Mouse (Mus musculus) ovary, adult 2 months (tissue): ENCODE results near the gene Tmeff1. TPM values are rescaled to one million over a fixed set of nuclear protein-coding genes. Genes with fewer than 3 reads are reported as not detected.

Experiments
- polyA plus RNA-seq: library from polyadenylated mRNA; depleted of rRNA; stranded (reverse); fragments of >200 nt; gene quantifications from 2 replicates; pipeline ENCODE4 v1.2.3, GENCODE M21; 2012; rRNA removed

Gene Tmeff1
- 16.8 and 26.0 TPM in 2 replicates for polyA plus RNA-seq

DNA sequence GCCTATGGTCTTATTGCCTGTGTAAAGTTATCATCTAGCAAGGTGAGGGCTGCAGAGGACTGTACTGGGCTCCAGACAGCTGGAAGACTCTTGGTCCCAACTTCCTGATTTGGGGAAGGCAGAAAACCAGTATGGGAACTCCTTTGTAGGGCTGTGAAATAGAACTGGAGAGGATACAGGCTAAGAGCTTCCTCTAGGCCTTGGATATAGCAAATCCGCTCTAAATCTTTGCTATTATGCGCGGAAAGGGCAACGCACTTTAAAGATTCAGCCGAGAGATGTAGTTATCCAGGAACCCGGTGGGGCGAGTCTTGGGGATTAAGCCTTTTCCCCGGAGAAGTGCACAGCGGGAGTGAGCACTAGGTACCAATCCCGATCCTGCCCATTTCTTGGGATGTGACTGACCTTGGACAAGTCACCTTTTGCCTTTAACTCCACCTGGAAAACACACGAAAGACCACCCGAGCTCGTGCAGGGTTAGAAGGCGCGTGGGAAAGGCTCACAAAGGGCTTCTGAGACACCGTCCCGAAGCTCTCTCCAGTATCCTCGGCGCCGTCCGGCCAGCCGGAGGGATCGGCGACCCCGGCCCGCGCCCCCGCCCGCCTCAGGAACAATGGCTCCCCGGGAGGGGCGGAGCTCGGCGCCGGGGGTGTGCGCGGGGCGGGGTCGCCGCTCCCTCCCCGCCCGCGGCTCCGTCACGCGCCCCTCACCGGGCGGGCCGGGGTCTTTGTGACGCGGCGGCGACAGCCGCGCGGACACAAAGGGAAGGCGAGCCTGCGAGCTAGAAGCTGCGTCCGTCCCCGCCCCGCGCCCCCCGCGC lies at the start of gene Tmeff1:
Gene Tmeff1 (plus strand): TSS at position 754 of the 820 bp plus-strand sequence.

GRCm38 (mm10) chr4:48539841-48540575 lies 45.0 kb upstream of the Tmeff1 start, which contains the start of gene Msantd3:
Gene Msantd3 (plus strand): TSS chr4:48539935.

GRCm38 (mm10) chr4:48663271-48663670 lies 78.3 kb downstream of the Tmeff1 start, which contains the start of gene Cavin4:
Gene Cavin4 (plus strand): TSS chr4:48663514.

Other genes starting within 250 kb of the Tmeff1 start
- 11.3 and 13.5 TPM in 2 replicates for gene Tex10, start 111.7 kb upstream of the Tmeff1 start, polyA plus RNA-seq
- gene Msantd3, start 45.2 kb upstream of the Tmeff1 start, polyA plus RNA-seq, result 5.5 and 6.6 TPM in 2 replicates
- 0.09 TPM in 1 of 2 replicates, not detected in the other for gene Cavin4, start 78.3 kb downstream of the Tmeff1 start, polyA plus RNA-seq